Mouse (Mus musculus): ENCODE measurements around the gene Snx11. TPM values are rescaled to one million over a fixed set of nuclear protein-coding genes. Genes with fewer than 3 reads are reported as not detected.

Snx11 gene
- 7.6 and 8.6 TPM in 2 replicates for polyA plus RNA-seq (2015; fragmentation: Nextera tagmentation; extraction: Ambion mirVana)

GRCm38 (mm10) chr11:96776968-96777962 lies at the start of gene Snx11:
TSS of gene Snx11 (minus strand) at chr11:96777559.

GRCm38 (mm10) chr11:96788871-96789795 lies 11.8 kb upstream of the Snx11 start, which contains the start of gene Cbx1:
TSS of gene Cbx1 (plus strand) at chr11:96789127.

Other genes starting within 250 kb of the Snx11 start
- gene Cbx1, start 11.6 kb upstream of the Snx11 start, polyA plus RNA-seq (2015; fragmentation: Nextera tagmentation; extraction: Ambion mirVana), result 36.4 and 38.9 TPM in 2 replicates
- 92.9 and 93.4 TPM in 2 replicates for gene Nfe2l1, start 52.4 kb upstream of the Snx11 start, polyA plus RNA-seq (2015; fragmentation: Nextera tagmentation; extraction: Ambion mirVana)
- 160 and 192 TPM in 2 replicates for gene Copz2, start 72.3 kb upstream of the Snx11 start, polyA plus RNA-seq (2015; fragmentation: Nextera tagmentation; extraction: Ambion mirVana)
- 39.5 and 46.3 TPM in 2 replicates for gene Cdk5rap3, start 138.9 kb upstream of the Snx11 start, polyA plus RNA-seq (2015; fragmentation: Nextera tagmentation; extraction: Ambion mirVana)
- 0.18 TPM in 1 of 2 replicates, not detected in the other for gene Prr15l, start 150.5 kb upstream of the Snx11 start, polyA plus RNA-seq (2015; fragmentation: Nextera tagmentation; extraction: Ambion mirVana)
- 14.3 and 16.0 TPM in 2 replicates for gene Pnpo, start 166.4 kb upstream of the Snx11 start, polyA plus RNA-seq (2015; fragmentation: Nextera tagmentation; extraction: Ambion mirVana)
- 8.1 and 10.1 TPM in 2 replicates for gene Sp2, start 205.4 kb upstream of the Snx11 start, polyA plus RNA-seq (2015; fragmentation: Nextera tagmentation; extraction: Ambion mirVana)
- 0.12 and 0.41 TPM in 2 replicates for gene Sp6, start 235.8 kb upstream of the Snx11 start, polyA plus RNA-seq (2015; fragmentation: Nextera tagmentation; extraction: Ambion mirVana)